Mouse (Mus musculus) hindbrain, embryonic 14.5 days (tissue): ENCODE data around the gene Eif3l. TPM values are rescaled to one million over a fixed set of nuclear protein-coding genes. Genes with fewer than 3 reads are reported as not detected.

ENCODE experiments used
- ATAC-seq: fragments of 200-750 bp; cut with Nextera tagmentation; 2 replicates; pipeline ENCODE4 v1.8.0; 2017; ENCODE audit warnings: moderate number of reproducible peaks, mild to moderate bottlenecking, moderate TSS enrichment, moderate library complexity; ENCODE audit not compliant: low FRiP score
- DNase-seq: peaks from one replicate; pipeline ENCODE4 v3.0.0-alpha.2; 2015; ENCODE audit warnings: low spot score
- H3K27ac ChIP-seq: fragments of 300-500 bp; sonication (generic); 2 replicates; pipeline ENCODE4 v1.5.1; 2014; ENCODE audit warnings: mild to moderate bottlenecking, moderate library complexity
- H3K27me3 ChIP-seq: fragments of 300-500 bp; sonication (generic); 2 replicates; pipeline ENCODE4 v1.6.1; 2014; ENCODE audit warnings: mild to moderate bottlenecking, low read length, mixed read lengths; ENCODE audit not compliant: control insufficient read depth, insufficient read depth
- H3K36me3 ChIP-seq: fragments of 300-500 bp; sonication (generic); replicated peaks from 2 replicates; pipeline ENCODE4 v1.6.1; 2014; ENCODE audit not compliant: control insufficient read depth, insufficient read depth
- H3K4me1 ChIP-seq: fragments of 300-500 bp; sonication (generic); replicated peaks from 2 replicates; pipeline ENCODE4 v1.6.1; 2014; ENCODE audit warnings: antibody characterized with exemption, low read length, mixed read lengths; ENCODE audit not compliant: control insufficient read depth, insufficient read depth
- H3K4me2 ChIP-seq: fragments of 300-500 bp; sonication (generic); replicated peaks from 2 replicates; pipeline ENCODE4 v1.6.1; 2014; ENCODE audit warnings: mild to moderate bottlenecking, moderate library complexity
- H3K4me3 ChIP-seq: fragments of 300-500 bp; sonication (generic); replicated peaks from 2 replicates; pipeline ENCODE4 v1.5.1; 2014; ENCODE audit warnings: mild to moderate bottlenecking, low read length
- H3K9ac ChIP-seq: fragments of 300-500 bp; sonication (generic); 2 replicates; pipeline ENCODE4 v1.6.1; 2014
- H3K9me3 ChIP-seq: fragments of 300-500 bp; sonication (generic); 2 replicates; pipeline ENCODE4 v1.6.1; 2016; ENCODE audit warnings: low read length; ENCODE audit not compliant: control insufficient read depth
- WGBS: fragments of 180-500 bp; shearing (Covaris S2); extraction: QIAGEN DNeasy Blood & Tissue Kit; methylation state at CpG from one replicate; pipeline ENCODE4 v1.1.7; 2014; 5-methylcytosine and 5-hydroxymethylcytosine counted together
- polyA plus RNA-seq: library from polyadenylated mRNA; unstranded; fragments of >200 nt; fragmentation: Nextera tagmentation; extraction: Ambion mirVana; gene quantifications from 2 replicates; pipeline ENCODE4 v1.2.1, GENCODE M21; 2014

Gene Eif3l
- polyA plus RNA-seq, 1 experiment from 2014 or later: 170 TPM

DNA sequence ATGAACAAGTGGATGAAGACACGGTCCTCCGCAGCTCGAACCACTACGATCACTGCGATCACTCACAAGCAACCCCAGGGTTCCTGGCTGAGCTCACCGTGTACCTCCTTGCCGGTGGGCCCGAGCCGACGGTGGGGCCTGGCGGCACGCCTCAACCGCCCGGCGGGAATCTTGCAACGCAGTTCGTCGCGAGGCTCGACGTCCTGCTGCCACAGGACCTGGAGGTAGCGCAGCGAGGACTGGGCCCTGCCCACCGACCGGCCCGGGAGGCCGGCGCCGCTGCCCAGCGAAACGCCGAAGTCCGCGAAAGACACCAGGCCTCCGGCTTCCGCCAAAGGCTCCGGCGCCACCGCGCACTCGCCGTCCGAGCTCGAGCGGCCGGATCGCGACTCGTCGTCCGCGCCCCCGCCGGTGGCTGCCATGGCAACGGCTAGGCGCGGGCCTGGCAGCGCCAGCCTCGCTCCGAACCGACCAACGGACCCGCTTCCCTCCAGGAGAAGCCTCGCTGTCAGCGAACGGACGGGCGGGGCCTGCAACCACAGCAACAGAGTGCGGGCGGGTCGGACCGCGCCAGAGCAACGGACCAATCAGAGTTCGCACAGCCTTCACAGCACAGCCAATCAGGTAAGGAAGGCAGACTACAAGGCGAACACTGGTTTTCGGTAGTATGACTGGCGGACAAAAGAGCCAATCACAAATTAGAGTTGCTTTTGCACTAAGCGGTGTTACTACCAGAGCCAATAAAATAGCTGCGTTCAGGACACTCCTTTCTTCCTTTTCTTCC, 12.4 kb upstream of the Eif3l start, which contains the start of gene Ankrd54:
Gene Ankrd54, minus strand, starts transcription at position 518 of the 784 bp plus-strand sequence.
- no peaks in the 10 kb centered on the region for H3K9me3 ChIP-seq
- ATAC-seq: peak; percentile 99
- peak; percentile 98 for DNase-seq
- peaks cover 9% of the 10 kb centered on the region; the same call in 1 of the 2 replicates for H3K4me1 ChIP-seq
- H3K27ac ChIP-seq: peak within 1 kb of the TSS; percentile 83
- peak within 1 kb of the TSS; percentile 91 for H3K9ac ChIP-seq
- H3K27me3 ChIP-seq: no peaks in the 10 kb centered on the region
- peaks cover 38% of the 10 kb centered on the region for H3K36me3 ChIP-seq
- under 1% methylated on average over 58 of the region's 80 CpGs for WGBS
- peak within 1 kb of the TSS; percentile 98 for H3K4me3 ChIP-seq
- peak within 1 kb of the TSS; percentile 86 for H3K4me2 ChIP-seq

DNA sequence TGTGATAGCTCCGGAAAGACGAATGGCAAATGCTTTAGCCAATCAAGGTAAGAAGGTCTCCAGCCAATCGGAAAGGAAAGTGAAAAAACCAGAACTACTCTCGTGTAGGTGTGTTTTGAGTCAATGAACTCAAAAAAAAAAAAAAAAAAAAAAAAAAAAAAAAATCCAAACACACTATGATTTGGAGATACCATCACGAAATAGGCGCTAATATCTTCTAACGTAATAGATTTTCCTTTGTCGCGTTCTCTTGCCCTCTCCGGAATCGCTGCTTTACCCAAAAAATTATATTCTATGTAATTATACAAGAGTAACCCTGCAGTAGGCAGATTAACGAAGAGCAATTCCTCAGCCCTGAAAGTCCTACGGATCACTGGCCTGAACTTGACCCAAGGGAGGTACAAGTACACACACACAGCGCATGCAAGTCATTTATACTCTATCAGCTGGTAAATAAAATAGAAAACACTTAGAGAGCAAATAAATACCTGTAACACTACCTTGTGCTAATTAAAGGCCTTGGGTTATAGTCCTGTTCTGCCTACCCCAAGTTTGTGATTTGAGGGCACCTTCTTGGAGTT, 11.7 kb upstream of the Eif3l start:
- no peak overlapping the region for H3K27ac ChIP-seq
- peak overlapping the region; percentile 26 for H3K4me3 ChIP-seq
- no peaks in the 10 kb centered on the region for H3K27me3 ChIP-seq
- no peak for DNase-seq
- peaks cover 9% of the 10 kb centered on the region; the same call in 1 of the 2 replicates for H3K4me1 ChIP-seq
- WGBS: 11% methylated on average over 14 of the region's 14 CpGs
- H3K36me3 ChIP-seq: peaks cover 31% of the 10 kb centered on the region
- no peaks in the 10 kb centered on the region for H3K9me3 ChIP-seq
- peak overlapping the region; percentile 54 for H3K4me2 ChIP-seq
- no peak for ATAC-seq
- peak overlapping the region; percentile 50 for H3K9ac ChIP-seq

DNA sequence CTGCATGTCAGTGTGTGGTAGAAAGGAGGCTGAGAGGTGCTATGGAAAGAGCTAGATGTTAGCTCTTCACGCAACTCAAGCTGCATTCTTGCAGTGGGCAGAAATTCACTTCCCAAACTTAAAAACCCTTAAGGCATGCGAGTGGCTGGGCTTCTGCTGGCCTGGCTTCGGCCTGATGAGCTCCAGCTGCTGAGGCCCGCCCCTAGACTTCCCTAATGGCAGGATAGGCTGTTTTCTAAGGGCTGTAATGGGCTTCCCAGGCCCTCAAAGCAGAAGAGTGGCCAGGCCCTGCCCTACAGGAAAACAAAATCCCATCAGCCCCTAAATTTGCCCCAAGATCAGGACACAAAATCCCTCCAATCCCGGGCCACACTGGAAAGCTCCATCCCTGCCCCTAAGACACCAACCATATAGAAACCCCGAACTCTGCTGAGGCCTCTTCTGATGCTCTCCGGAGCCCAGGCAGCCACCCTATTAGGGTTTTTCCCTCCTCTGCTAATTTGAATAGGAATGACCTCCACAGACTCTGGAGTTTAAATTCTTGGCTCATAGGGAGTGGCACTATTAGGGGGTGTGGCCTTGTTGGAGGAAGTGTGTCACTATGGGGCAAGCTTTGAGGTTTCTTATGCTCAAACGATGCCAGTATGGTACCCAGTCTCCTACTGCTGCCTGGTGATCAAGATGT, 9.8 kb upstream of the Eif3l start:
- peaks cover 11% of the 10 kb centered on the region for H3K36me3 ChIP-seq
- no peaks in the 10 kb centered on the region for H3K9me3 ChIP-seq
- no peak overlapping the region for H3K4me2 ChIP-seq
- no peaks in the 10 kb centered on the region for H3K27me3 ChIP-seq
- peaks cover 9% of the 10 kb centered on the region; the same call in 1 of the 2 replicates for H3K4me1 ChIP-seq
- DNase-seq: no peak
- ATAC-seq: no peak
- no peak overlapping the region for H3K9ac ChIP-seq
- H3K4me3 ChIP-seq: no peak overlapping the region
- H3K27ac ChIP-seq: no peak overlapping the region
- WGBS: 76% methylated on average over 8 of the region's 8 CpGs

DNA sequence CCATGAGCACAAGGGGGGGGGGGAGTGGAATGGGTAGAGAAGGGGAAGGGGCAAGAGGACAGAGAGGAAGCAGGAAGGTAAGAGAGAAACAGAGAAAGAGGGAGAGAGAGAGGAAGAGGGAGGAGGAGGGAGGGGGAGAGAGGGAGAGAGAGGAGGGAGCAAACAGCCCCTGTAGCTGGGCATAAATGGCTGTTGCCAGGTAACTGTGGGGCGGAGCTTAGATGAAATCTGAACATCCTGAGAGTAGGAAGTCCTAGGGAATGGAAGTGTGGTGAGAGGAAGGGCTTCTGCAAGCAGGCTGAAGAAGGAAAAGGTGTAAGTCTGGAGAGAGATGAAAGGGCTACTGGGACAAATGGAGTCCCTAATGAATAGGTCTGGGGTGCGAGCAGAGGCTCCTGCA, 8.7 kb upstream of the Eif3l start:
- Histone ChIP-seq H3K36me3 (0 out of 2 replicates have a peak, but pooled peaks cover under 1% of the 10 kb centered on the region), H3K4me2 (no peak overlapping the region), H3K27ac (no peak overlapping the region), H3K9ac (no peak overlapping the region), H3K27me3 (no peaks in the 10 kb centered on the region), H3K4me3 (no peak overlapping the region), H3K4me1 (peaks cover 9% of the 10 kb centered on the region; the same call in 1 of the 2 replicates), H3K9me3 (no peaks in the 10 kb centered on the region)
- WGBS: 55% methylated on average over 2 of the region's 2 CpGs
- no peak for ATAC-seq
- no peak for DNase-seq

DNA sequence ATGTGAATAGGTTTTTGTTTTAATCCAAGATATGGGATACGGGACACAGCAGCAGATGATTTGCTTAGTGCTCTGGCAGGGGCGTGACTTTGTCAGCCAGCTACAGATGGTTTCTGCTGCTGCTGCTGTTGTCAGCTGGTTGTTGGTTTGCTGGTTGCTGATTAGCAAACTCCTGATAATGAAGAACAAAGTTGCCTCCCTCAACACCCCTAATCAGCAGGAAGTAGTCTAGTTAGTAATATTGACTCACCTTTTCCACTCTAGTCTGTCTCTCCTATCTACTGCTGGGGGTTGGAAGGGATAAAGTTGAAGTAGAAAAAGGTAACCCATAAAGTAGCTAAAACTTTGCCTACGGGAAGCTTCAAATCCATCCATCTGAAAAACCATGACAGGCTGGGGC, 7.3 kb upstream of the Eif3l start:
- WGBS: 82% methylated on average over 3 of the region's 3 CpGs
- ATAC-seq: no peak
- no peak overlapping the region for H3K9ac ChIP-seq

DNA sequence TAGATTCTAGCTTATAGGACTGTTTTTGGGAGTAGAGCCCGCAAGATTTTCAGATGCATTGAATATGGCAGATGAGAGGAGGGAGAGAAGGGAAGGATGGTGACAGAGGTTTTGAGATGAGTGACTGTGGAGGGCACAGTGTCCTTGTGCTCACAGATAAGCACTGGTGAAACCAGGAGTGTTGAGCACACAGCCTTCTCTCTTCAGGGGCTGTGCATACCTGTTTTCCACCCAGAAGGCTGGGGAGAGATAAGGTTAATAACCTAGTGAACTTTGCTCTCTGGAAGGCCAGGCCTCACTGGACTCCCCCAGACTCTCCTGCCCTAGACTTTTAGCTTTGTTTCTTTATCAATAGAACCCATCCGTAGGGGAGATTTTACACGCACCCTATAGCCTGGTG, 6.6 kb upstream of the Eif3l start:
- 75% methylated on average over 3 of the region's 3 CpGs for WGBS
- Histone ChIP-seq H3K9ac (no peak overlapping the region), H3K4me1 (0 out of 2 replicates have a peak, but pooled peaks cover 2% of the 10 kb centered on the region), H3K9me3 (no peaks in the 10 kb centered on the region), H3K27ac (no peak overlapping the region), H3K4me3 (no peak overlapping the region), H3K4me2 (no peak overlapping the region), H3K27me3 (no peaks in the 10 kb centered on the region), H3K36me3 (no peaks in the 10 kb centered on the region)
- DNase-seq (no peak), ATAC-seq (no peak)

More for the DNA sequence above, 7.3 kb upstream of the Eif3l start:
- DNase-seq: no peak
- no peaks in the 10 kb centered on the region for H3K27me3 ChIP-seq
- no peaks in the 10 kb centered on the region for H3K9me3 ChIP-seq
- no peaks in the 10 kb centered on the region for H3K36me3 ChIP-seq
- no peak overlapping the region for H3K27ac ChIP-seq
- H3K4me2 ChIP-seq: no peak overlapping the region
- H3K4me3 ChIP-seq: no peak overlapping the region
- H3K4me1 ChIP-seq: 0 out of 2 replicates have a peak, but pooled peaks cover 4% of the 10 kb centered on the region

DNA sequence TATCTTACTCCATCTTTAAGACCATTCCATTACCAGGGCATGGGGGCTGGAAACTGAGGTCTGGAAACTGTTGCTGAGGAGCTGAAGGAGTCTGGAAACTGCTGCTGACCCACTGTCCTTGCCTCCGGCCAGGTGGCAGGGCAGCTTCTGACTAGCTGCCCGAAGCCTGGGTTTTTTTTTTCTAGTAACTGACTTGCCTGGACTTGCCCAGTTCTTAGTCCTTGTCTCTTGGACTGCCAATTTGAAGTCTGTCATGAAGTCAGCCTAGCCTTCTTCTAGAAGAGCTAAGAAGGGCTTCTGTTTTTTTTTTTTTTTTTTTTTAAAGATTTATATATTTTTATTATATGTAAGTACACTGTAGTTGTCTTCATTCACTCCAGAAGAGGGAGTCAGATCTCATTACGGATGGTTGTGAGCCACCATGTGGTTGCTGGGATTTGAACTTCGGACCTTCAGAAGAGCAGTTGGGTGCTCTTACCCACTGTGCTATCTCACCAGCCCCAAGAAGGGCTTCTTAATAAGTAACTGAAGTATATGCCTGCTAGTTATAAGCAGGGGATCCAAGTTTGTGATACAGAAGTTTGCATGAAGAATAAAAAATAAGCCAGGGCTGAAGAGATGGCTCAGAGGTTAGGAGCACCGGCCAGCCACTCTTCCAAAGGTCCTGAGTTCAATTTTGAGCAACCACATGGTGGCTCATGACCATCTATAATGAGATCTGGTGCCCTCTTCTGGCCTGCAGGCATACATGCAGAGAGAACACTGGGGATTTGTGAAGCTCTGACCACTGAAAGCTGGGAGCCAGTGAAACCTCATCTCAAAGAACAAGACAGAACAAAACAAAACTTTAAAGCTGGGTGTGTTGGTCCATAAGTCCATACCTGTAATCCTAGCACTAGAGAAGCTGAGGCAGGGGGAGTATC, 3.6 kb upstream of the Eif3l start:
- H3K36me3 ChIP-seq: peaks cover under 1% of the 10 kb centered on the region
- WGBS: 69% methylated on average over 5 of the region's 5 CpGs

DNA sequence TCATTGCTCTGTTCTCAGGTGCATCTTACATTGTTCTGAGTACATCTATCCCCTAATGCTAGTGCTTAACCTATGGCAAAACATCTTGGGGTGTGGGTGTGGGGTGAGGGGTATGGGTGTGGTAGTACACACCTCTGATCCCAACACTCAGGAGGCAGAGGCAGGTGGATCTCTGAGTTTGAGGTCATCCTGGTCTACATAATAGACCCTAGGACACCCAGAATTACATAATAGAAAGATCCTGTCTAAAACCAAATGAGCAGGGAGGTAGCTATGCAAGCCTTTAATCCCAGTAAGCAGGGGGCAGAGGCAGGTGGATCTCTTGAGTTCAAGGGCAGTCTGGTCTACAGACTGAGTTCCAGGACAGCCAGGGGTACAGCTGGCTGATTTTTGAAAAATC, 1.2 kb upstream of the Eif3l start:
- H3K36me3 ChIP-seq: peaks cover 24% of the 10 kb centered on the region
- no peaks in the 10 kb centered on the region for H3K27me3 ChIP-seq
- no peak overlapping the region for H3K9ac ChIP-seq
- H3K9me3 ChIP-seq: no peaks in the 10 kb centered on the region
- no peak overlapping the region for H3K27ac ChIP-seq
- peaks cover 15% of the 10 kb centered on the region for H3K4me1 ChIP-seq
- no peak overlapping the region for H3K4me2 ChIP-seq
- no peak for DNase-seq
- H3K4me3 ChIP-seq: no peak overlapping the region
- ATAC-seq: peak; percentile 37; the same call in 1 of the 2 replicates

More for the DNA sequence above, 3.6 kb upstream of the Eif3l start:
- Histone ChIP-seq H3K27me3 (no peaks in the 10 kb centered on the region), H3K4me1 (peaks cover 15% of the 10 kb centered on the region), H3K9ac (no peak overlapping the region), H3K4me3 (no peak overlapping the region), H3K27ac (no peak overlapping the region), H3K9me3 (no peaks in the 10 kb centered on the region), H3K4me2 (no peak overlapping the region)
- ATAC-seq: no peak
- no peak for DNase-seq
